Mouse (Mus musculus): ENCODE data around the gene Gm3755.
"Not testable (repeated sequence)": the region's sequence is repeated elsewhere in the genome, so short reads cannot be mapped to it uniquely, and the experiment has no call there.

Gm3755 gene

GRCm38 (mm10) chr14:7450817-7451216, at the start of gene Gm3755:
Gm3755 (minus strand) TSS chr14:7450917.
- not testable (repeated sequence) for DNase-seq (ENCODE audit: low read depth in 2 of 2, low spot score in 2 of 2)

GRCm38 (mm10) chr14:7488731-7489130, 38.0 kb upstream of the Gm3755 start:
- DNase-seq (ENCODE audit: low read depth in 2 of 2, low spot score in 2 of 2): not testable (repeated sequence)

GRCm38 (mm10) chr14:7483662-7484061, 32.9 kb upstream of the Gm3755 start, which contains the start of gene Gm3752:
Gm3752 (minus strand) TSS chr14:7483762.
- DNase-seq (ENCODE audit: low read depth in 2 of 2, low spot score in 2 of 2): not testable (repeated sequence)

- not testable (repeated sequence) for DNase-seq (ENCODE audit: low read depth in 2 of 2, low spot score in 2 of 2)
These were observed 28.2 kb downstream of the Gm3755 start for GRCm38 (mm10) chr14:7422496-7422895.

All from CD8-positive naive resting alpha-beta T cell, adult 2 months (primary cell).